Mouse (Mus musculus): ENCODE results near the gene Dstyk.

Gene Dstyk

GRCm38 (mm10) chr1:132511521-132511920 is 94.2 kb downstream of the Dstyk start:
- no peak for DNase-seq (ENCODE audit: low spot score in 2 of 2)

GRCm38 (mm10) chr1:132512106-132512505 is 94.8 kb downstream of the Dstyk start:
- no peak for DNase-seq (ENCODE audit: low spot score in 2 of 2)

GRCm38 (mm10) chr1:132515339-132515738 is 98.0 kb downstream of the Dstyk start:
- DNase-seq (ENCODE audit: low spot score in 2 of 2), result no peak
